Mouse (Mus musculus): ENCODE measurements around the gene Kmt2e. TPM values are rescaled to one million over a fixed set of nuclear protein-coding genes. Genes with fewer than 3 reads are reported as not detected.

The Kmt2e gene
- polyA plus RNA-seq, 1 experiment from 2014 or later: 91.5 TPM

DNA sequence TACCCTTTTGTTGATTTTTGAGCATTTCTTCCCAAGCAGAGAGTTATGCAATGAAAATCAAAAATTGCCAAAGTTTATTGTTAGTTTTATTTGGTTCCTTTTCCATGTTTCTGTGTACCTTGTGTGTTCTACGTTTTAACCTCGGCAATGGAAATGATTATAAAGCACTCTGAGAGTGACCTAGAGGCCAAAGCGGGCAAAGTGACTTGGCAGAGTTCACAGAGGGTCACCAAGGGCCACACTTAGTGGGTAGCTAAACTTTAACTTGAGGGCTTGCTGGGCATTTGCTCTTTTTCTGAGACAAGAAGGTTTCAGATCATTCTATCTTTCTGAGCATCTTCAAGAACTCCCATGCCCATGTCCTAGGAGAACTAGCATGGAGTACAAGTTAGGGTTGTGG, 37.5 kb upstream of the Kmt2e start:
- WGBS: 76% methylated on average over 3 of the region's 3 CpGs
- 0 out of 2 replicates have a peak, but pooled peaks cover 3% of the 10 kb centered on the region for H3K4me1 ChIP-seq
- H3K9me3 ChIP-seq (replicated peaks): no peaks in the 10 kb centered on the region
- peaks cover 31% of the 10 kb centered on the region for H3K36me3 ChIP-seq
- ATAC-seq (replicated peaks; ENCODE audit: low FRiP score): no peak
- no peak overlapping the region for H3K4me3 ChIP-seq (replicated peaks)
- no peaks in the 10 kb centered on the region for H3K27me3 ChIP-seq
- H3K4me2 ChIP-seq: no peak overlapping the region
- no peak overlapping the region for H3K9ac ChIP-seq
- no peak overlapping the region for H3K27ac ChIP-seq

DNA sequence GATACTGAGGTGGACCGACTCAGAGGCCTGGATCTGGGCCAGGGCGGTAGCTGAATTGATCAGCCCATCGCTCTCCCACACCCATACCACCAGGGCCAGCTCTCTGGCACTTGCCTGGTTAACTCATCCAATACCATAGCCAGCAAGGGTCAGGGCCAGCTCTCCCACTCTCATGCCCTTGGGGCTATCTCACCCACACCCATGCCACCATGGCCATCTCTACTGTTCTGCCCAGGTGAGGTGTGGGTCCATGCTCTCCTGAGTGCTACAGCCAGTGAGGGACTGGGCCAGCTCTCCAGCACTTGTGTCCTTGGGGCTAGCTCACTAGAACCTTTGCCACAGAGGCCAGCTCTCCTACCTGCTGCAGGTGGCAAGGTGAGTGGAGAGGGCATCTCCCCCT, 34.1 kb upstream of the Kmt2e start:
- no peak overlapping the region for H3K4me2 ChIP-seq
- no peak overlapping the region for H3K4me3 ChIP-seq (replicated peaks)
- no peak overlapping the region for H3K9ac ChIP-seq
- 0 out of 2 replicates have a peak, but pooled peaks have one; percentile 25 for ATAC-seq (replicated peaks; ENCODE audit: low FRiP score)
- peaks cover 36% of the 10 kb centered on the region for H3K36me3 ChIP-seq
- 88% methylated on average over 3 of the region's 3 CpGs for WGBS
- H3K27me3 ChIP-seq: no peaks in the 10 kb centered on the region
- no peak overlapping the region for H3K27ac ChIP-seq
- no peaks in the 10 kb centered on the region for H3K9me3 ChIP-seq (replicated peaks)
- H3K4me1 ChIP-seq: 0 out of 2 replicates have a peak, but pooled peaks cover 3% of the 10 kb centered on the region

DNA sequence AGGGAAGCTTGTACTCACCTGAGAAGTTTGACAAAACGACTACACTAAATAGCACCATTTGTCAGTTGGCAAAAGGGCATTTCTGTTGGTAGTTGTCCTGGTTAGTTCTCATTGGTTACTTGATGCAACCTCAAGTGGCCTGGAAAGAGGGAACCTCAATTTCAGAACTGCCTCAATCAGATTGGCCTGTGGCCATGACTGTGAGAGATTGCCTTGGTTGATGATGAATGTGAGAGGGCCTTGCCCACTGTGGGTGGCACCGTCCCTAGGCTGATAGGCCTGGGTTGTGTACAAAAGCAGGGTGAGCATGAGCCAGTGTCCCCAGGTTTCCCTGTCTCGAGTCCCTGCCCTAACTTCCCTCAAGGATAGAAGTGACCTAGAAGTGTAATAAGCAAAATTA, 33.4 kb upstream of the Kmt2e start:
- no peak overlapping the region for H3K4me2 ChIP-seq
- H3K27me3 ChIP-seq: no peaks in the 10 kb centered on the region
- 0 out of 2 replicates have a peak, but pooled peaks cover 3% of the 10 kb centered on the region for H3K4me1 ChIP-seq
- ATAC-seq (replicated peaks; ENCODE audit: low FRiP score): no peak
- peaks cover 36% of the 10 kb centered on the region for H3K36me3 ChIP-seq
- H3K9me3 ChIP-seq (replicated peaks): no peaks in the 10 kb centered on the region
- H3K27ac ChIP-seq: no peak overlapping the region
- H3K9ac ChIP-seq: no peak overlapping the region
- WGBS: 86% methylated on average over 3 of the region's 3 CpGs
- H3K4me3 ChIP-seq (replicated peaks): no peak overlapping the region

DNA sequence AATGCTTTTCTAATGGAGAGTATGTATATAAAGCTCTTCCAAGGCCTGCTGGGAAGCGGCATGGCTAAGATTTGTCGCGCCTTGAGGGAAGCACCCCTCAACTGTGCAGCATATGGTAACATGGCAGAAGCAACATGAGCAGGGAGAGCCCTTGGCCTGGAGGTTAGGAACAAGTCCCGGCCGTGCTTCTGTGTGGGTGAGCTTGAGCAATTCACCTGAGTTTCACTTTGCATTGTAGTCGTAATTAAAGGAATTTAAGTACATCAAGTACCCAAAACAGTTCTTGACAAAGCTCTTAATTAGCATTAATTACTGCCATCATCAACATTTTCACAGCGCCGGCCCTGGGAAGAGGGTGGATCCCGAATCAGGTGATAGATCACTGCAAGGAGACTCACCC, 32.9 kb upstream of the Kmt2e start:
- 0 out of 2 replicates have a peak, but pooled peaks cover 3% of the 10 kb centered on the region for H3K4me1 ChIP-seq
- H3K27ac ChIP-seq: no peak overlapping the region
- 75% methylated on average over 9 of the region's 9 CpGs for WGBS
- no peak overlapping the region for H3K4me3 ChIP-seq (replicated peaks)
- H3K36me3 ChIP-seq: peaks cover 41% of the 10 kb centered on the region
- H3K27me3 ChIP-seq: no peaks in the 10 kb centered on the region
- no peak overlapping the region for H3K9ac ChIP-seq
- no peaks in the 10 kb centered on the region for H3K9me3 ChIP-seq (replicated peaks)
- H3K4me2 ChIP-seq: no peak overlapping the region
- no peak for ATAC-seq (replicated peaks; ENCODE audit: low FRiP score)

DNA sequence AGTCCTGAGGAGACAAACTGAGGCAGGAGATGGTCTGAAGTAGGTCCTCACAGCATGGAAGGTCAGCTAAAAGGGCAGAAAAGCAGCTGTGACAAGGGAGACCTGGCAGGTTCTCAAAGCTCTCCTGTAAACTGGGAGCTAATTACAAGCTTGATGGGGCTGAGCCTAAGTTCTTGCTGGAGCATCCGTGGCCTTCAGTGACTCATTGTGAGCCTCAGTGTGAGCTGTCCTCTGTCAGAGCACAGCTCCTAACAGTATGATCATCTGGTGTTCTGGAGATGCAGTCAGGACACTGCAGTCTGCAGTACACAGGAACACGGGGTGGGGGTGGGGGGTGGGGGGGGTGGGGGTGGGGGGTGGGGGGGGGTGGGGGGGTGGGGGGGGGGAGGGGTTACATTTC, 32.2 kb upstream of the Kmt2e start:
- 48% methylated on average over 2 of the region's 2 CpGs for WGBS
- no peak overlapping the region for H3K4me3 ChIP-seq (replicated peaks)

DNA sequence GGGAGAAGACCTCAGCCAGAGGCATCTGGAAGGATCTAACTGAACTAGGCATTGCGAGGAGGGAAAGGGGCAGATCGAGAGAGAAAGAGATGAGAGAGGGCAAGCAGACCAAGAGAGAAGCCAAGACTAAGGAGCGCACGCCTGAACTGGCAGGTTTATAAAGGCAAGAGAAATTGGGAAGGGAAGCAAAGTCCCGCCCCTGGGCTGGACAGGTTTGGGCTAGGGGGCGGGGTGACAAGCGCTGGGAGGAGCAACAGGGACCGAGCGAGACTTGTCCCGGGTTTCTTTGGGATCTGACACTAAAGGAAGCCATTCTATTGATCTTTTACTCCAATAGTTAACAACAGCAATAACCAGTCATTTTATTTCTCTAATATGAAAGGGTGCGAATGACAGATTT, 31.1 kb upstream of the Kmt2e start:
- no peak for ATAC-seq (replicated peaks; ENCODE audit: low FRiP score)
- no peak overlapping the region for H3K4me3 ChIP-seq (replicated peaks)
- H3K27me3 ChIP-seq: no peaks in the 10 kb centered on the region
- WGBS: 70% methylated on average over 11 of the region's 11 CpGs
- no peak overlapping the region for H3K9ac ChIP-seq
- peaks cover 39% of the 10 kb centered on the region for H3K36me3 ChIP-seq
- H3K27ac ChIP-seq: no peak overlapping the region
- no peaks in the 10 kb centered on the region for H3K9me3 ChIP-seq (replicated peaks)
- H3K4me2 ChIP-seq: no peak overlapping the region
- peaks cover 4% of the 10 kb centered on the region for H3K4me1 ChIP-seq

More for the DNA sequence above, 32.2 kb upstream of the Kmt2e start:
- Histone ChIP-seq H3K9me3 (replicated peaks) (no peaks in the 10 kb centered on the region), H3K4me2 (no peak overlapping the region), H3K27ac (no peak overlapping the region), H3K4me1 (0 out of 2 replicates have a peak, but pooled peaks cover under 1% of the 10 kb centered on the region), H3K27me3 (no peaks in the 10 kb centered on the region), H3K9ac (no peak overlapping the region), H3K36me3 (peaks cover 43% of the 10 kb centered on the region)
- no peak for ATAC-seq (replicated peaks; ENCODE audit: low FRiP score)

DNA sequence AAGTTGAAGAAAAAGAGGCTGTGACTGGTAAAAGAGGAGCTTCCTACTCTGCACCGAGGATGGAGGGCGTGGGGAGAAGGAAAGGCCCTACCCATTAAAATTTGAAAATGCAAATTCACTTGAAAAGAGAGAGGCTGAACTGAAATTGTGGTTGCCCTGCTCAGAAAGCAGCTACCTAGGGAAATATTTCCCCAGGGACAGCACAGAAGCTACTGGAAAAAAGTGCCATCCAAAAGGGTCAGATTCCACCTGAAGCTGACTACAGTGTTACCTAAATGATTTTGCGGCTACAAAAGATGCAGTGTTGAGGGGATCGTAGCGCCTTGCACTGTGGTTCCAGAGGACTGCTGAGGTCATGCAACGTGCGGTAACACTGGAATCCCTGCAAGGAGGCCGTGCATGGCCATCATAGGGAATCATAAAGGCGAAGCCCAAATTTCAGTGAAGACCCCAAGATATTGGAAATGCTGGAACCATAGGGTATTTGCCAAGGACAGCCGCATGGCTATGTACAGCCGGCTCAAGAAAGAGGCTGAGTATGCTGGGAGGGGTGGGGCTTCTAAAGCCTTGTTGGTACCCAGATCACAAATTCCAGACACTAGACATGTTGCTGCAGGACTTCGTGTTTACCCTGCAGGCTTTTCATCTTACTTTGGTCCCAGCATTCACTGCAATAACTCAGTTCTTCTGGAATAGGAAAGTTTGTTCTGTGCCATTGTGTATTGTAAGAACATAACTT, 28.4 kb upstream of the Kmt2e start:
- H3K27ac ChIP-seq: no peak overlapping the region
- H3K9me3 ChIP-seq (replicated peaks): no peaks in the 10 kb centered on the region
- WGBS: 92% methylated on average over 12 of the region's 12 CpGs
- H3K9ac ChIP-seq: no peak overlapping the region
- no peak overlapping the region for H3K4me3 ChIP-seq (replicated peaks)
- H3K27me3 ChIP-seq: no peaks in the 10 kb centered on the region
- peaks cover 23% of the 10 kb centered on the region for H3K4me1 ChIP-seq
- no peak for ATAC-seq (replicated peaks; ENCODE audit: low FRiP score)
- no peak overlapping the region for H3K4me2 ChIP-seq
- peaks cover 31% of the 10 kb centered on the region for H3K36me3 ChIP-seq

DNA sequence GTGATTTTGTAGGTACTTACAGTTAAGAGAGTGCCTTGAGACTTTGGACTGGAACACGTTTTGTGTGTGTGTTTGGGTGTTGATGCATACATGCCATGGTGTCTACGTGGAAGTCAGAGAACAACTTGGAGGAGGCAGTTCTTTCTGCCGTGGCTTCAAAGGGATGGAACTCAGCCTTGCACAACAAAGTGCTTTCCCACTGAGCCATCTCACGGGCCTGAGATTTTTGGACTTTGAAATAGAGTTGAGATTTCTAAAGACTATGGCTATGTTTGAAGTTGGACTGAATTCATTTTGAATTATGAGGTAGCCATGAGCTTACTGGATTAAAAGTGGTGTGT, 27.9 kb upstream of the Kmt2e start:
- H3K4me2 ChIP-seq: no peak overlapping the region
- H3K4me3 ChIP-seq (replicated peaks): no peak overlapping the region
- WGBS: 78% methylated on average over 4 of the region's 4 CpGs
- no peaks in the 10 kb centered on the region for H3K9me3 ChIP-seq (replicated peaks)
- H3K27me3 ChIP-seq: no peaks in the 10 kb centered on the region
- peaks cover 26% of the 10 kb centered on the region for H3K36me3 ChIP-seq
- peaks cover 28% of the 10 kb centered on the region for H3K4me1 ChIP-seq
- no peak for ATAC-seq (replicated peaks; ENCODE audit: low FRiP score)
- H3K27ac ChIP-seq: no peak overlapping the region
- H3K9ac ChIP-seq: no peak overlapping the region

DNA sequence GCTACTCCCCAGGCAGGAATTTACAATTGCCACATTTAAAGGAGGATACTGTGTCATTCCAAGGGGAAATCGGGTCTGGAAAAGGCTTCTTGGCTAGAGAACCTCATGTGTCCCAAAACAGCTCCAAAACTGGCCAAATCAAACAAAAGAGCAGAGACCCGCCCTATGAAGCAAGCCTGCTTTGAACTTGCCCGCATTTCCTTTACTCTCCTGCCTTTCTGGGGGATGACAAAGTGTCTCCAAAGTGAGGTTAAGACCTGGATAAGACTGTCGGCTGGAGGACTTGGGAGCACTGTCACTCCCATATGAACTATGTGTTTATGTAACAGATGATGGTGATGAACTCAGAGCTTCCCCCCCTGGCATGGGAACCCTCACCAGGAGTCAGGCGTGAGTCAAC, 26.1 kb upstream of the Kmt2e start:
- H3K27me3 ChIP-seq: no peaks in the 10 kb centered on the region
- no peak overlapping the region for H3K4me2 ChIP-seq
- H3K9me3 ChIP-seq (replicated peaks): no peaks in the 10 kb centered on the region
- H3K9ac ChIP-seq: no peak overlapping the region
- H3K4me1 ChIP-seq: peaks cover 44% of the 10 kb centered on the region
- ATAC-seq (replicated peaks; ENCODE audit: low FRiP score): no peak
- no peak overlapping the region for H3K27ac ChIP-seq
- no peak overlapping the region for H3K4me3 ChIP-seq (replicated peaks)
- peaks cover 32% of the 10 kb centered on the region for H3K36me3 ChIP-seq
- 45% methylated on average over 5 of the region's 5 CpGs for WGBS

DNA sequence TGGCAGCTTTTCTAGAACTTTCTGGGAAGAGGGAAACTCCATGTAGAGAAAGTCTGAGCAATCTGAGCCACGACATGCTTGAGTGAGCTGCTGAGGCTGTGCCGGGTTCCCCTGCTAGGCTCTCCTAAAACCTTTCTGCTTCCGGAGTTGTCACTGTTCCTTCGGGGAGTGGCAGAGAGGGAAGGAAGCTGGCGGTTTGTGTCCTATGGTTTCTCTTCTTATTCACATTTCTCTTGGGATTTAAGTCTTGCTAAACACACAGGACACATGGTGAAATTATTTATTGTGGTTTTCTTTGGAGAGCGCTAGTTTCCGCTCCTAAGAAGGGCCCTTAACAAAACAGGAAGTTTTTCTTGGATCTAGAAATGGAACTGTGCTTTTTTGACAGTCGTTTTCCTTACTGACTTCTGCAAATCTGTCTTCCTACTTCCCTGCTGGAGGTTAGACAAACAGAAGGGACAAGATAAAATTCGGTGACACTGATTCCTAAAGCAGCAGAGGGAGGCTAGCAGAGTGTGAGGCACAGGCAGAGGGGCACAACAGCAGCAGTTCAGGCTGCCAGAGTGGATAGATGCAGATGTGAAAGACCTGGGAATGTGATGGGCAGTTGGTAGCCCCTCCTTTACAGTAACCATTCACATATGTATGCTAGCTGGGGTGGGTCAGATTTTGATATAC, 24.1 kb upstream of the Kmt2e start:
- no peaks in the 10 kb centered on the region for H3K27me3 ChIP-seq
- peak overlapping the region; percentile 75 for H3K27ac ChIP-seq
- no peak overlapping the region for H3K4me3 ChIP-seq (replicated peaks)
- no peak overlapping the region for H3K9ac ChIP-seq
- peaks cover 27% of the 10 kb centered on the region for H3K36me3 ChIP-seq
- ATAC-seq (replicated peaks; ENCODE audit: low FRiP score): peak; percentile 52
- H3K9me3 ChIP-seq (replicated peaks): no peaks in the 10 kb centered on the region
- 19% methylated on average over 9 of the region's 9 CpGs for WGBS
- peaks cover 65% of the 10 kb centered on the region for H3K4me1 ChIP-seq
- H3K4me2 ChIP-seq: no peak overlapping the region

DNA sequence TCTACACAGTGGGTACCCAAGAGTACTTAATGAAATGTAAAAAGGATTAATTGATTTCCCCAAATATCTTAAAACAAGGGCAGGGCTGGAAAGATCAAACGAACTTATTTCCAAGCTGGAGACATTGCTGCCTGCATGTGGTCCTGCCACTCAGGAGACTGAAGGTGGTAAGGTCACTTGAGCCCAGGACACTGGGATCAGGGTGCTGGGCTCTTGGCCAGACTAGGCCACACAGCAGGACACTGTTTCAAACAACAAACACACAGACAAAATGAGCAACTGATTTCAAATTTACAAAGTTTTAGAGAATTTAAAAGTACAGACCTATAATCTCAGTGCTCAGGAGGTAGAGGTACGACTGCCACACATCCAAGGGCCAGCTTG, 23.5 kb upstream of the Kmt2e start:
- WGBS: 63% methylated on average over 2 of the region's 2 CpGs
- Histone ChIP-seq H3K36me3 (peaks cover 27% of the 10 kb centered on the region), H3K27ac (peak overlapping the region; percentile 75), H3K4me1 (peaks cover 70% of the 10 kb centered on the region), H3K4me2 (no peak overlapping the region), H3K9ac (no peak overlapping the region), H3K4me3 (replicated peaks) (no peak overlapping the region), H3K9me3 (replicated peaks) (no peaks in the 10 kb centered on the region), H3K27me3 (no peaks in the 10 kb centered on the region)
- ATAC-seq (replicated peaks; ENCODE audit: low FRiP score): no peak

DNA sequence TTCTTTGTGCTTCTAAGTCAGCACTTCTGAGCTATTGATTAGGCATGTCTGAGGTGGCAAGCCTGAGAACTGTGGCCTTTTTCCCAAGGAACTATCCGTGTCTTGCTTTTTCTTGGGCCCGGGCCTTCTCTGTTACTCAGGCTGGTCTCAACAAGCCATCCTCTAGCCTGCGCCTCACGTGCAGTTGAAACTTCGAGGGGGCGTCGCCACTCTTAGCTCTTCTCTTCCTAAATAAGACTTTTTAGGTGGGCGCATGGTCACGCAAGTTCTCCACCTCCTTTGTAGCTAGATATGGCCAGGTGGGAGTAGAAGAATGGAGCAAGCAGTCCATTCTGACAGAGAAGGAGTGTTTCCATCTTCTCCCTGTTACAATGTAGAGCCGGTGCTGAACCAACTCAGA, 22.6 kb upstream of the Kmt2e start:
- Histone ChIP-seq H3K27me3 (no peaks in the 10 kb centered on the region), H3K27ac (no peak overlapping the region), H3K9me3 (replicated peaks) (no peaks in the 10 kb centered on the region), H3K36me3 (peaks cover 19% of the 10 kb centered on the region), H3K9ac (no peak overlapping the region), H3K4me2 (no peak overlapping the region), H3K4me1 (peaks cover 76% of the 10 kb centered on the region), H3K4me3 (replicated peaks) (no peak overlapping the region)
- 86% methylated on average over 10 of the region's 10 CpGs for WGBS
- ATAC-seq (replicated peaks; ENCODE audit: low FRiP score): no peak

All from kidney, embryonic 15.5 days (tissue).